Mouse (Mus musculus) natural killer cell, adult 2 months (primary cell): ENCODE data around the gene Utrn.

Experiments used
- DNase-seq, 2 experiments: peaks; one replicate each; pipeline ENCODE4 v3.0.0; 2022; ENCODE audit warnings: low spot score in 2 of 2

Gene Utrn

GRCm38 (mm10) chr10:12591946-12592345 lies 277.2 kb downstream of the Utrn start:
- no peak for DNase-seq

- no peak for DNase-seq
Measured at GRCm38 (mm10) chr10:12588051-12588450, 281.1 kb downstream of the Utrn start.

GRCm38 (mm10) chr10:12587318-12587717 lies 281.8 kb downstream of the Utrn start:
- no peak for DNase-seq

- no peak for DNase-seq
Measured at GRCm38 (mm10) chr10:12586825-12587224, 282.3 kb downstream of the Utrn start.

- no peak for DNase-seq
Measured at GRCm38 (mm10) chr10:12586200-12586599, 283.0 kb downstream of the Utrn start.

- DNase-seq: no peak
Measured at GRCm38 (mm10) chr10:12583473-12583872, 285.7 kb downstream of the Utrn start.

- no peak for DNase-seq
Measured at GRCm38 (mm10) chr10:12579048-12579447, 290.1 kb downstream of the Utrn start.

GRCm38 (mm10) chr10:12575849-12576435 lies 293.2 kb downstream of the Utrn start:
- DNase-seq: no peak

- no peak for DNase-seq
Measured at GRCm38 (mm10) chr10:12574760-12575159, 294.4 kb downstream of the Utrn start.

GRCm38 (mm10) chr10:12573601-12574000 lies 295.6 kb downstream of the Utrn start:
- no peak for DNase-seq

- no peak for DNase-seq
Measured at GRCm38 (mm10) chr10:12572759-12573158, 296.4 kb downstream of the Utrn start.

GRCm38 (mm10) chr10:12564425-12564824 lies 304.7 kb downstream of the Utrn start:
- no peak for DNase-seq

GRCm38 (mm10) chr10:12558810-12559209 lies 310.4 kb downstream of the Utrn start:
- DNase-seq: no peak

GRCm38 (mm10) chr10:12554090-12554718 lies 315.0 kb downstream of the Utrn start:
- DNase-seq: no peak

GRCm38 (mm10) chr10:12552890-12553278 lies 316.3 kb downstream of the Utrn start:
- DNase-seq: no peak

- DNase-seq: no peak
Measured at GRCm38 (mm10) chr10:12552196-12552889, 316.8 kb downstream of the Utrn start.

GRCm38 (mm10) chr10:12551735-12552134 lies 317.4 kb downstream of the Utrn start:
- no peak for DNase-seq

GRCm38 (mm10) chr10:12549945-12550540 lies 319.1 kb downstream of the Utrn start:
- DNase-seq: no peak

- no peak for DNase-seq
Measured at GRCm38 (mm10) chr10:12549261-12549660, 319.9 kb downstream of the Utrn start.

GRCm38 (mm10) chr10:12548616-12549084 lies 320.5 kb downstream of the Utrn start:
- no peak for DNase-seq

GRCm38 (mm10) chr10:12547037-12547625 lies 322.0 kb downstream of the Utrn start:
- no peak for DNase-seq

- no peak for DNase-seq
Measured at GRCm38 (mm10) chr10:12545440-12545839, 323.7 kb downstream of the Utrn start.
